Mouse (Mus musculus) cortical plate, adult 2 months (tissue): ENCODE data around the gene Ppox. TPM values are rescaled to one million over a fixed set of nuclear protein-coding genes. Genes with fewer than 3 reads are reported as not detected.
A peak's percentile ranks its signal among the peaks of the same experiment; 100 is the strongest.

Experiments used
- H3K27ac ChIP-seq: fragments of 200-500 bp; 2 replicates; pipeline ENCODE4 v1.5.1; 2012; ENCODE audit warnings: low read length, control low read depth, inconsistent platforms; ENCODE audit not compliant: insufficient read depth
- H3K4me1 ChIP-seq: fragments of 200-500 bp; 2 replicates; pipeline ENCODE4 v1.6.1; 2011; ENCODE audit warnings: low read length; ENCODE audit not compliant: control insufficient read depth, insufficient read depth
- H3K4me3 ChIP-seq: fragments of 200-500 bp; 2 replicates; pipeline ENCODE4 v1.5.1; 2011; ENCODE audit warnings: mild to moderate bottlenecking, low read length, control low read depth; ENCODE audit not compliant: insufficient read depth
- CTCF ChIP-seq: fragments of 200-500 bp; IDR thresholded peaks from 2 replicates; pipeline ENCODE4 v1.5.1; 2011; ENCODE audit warnings: mild to moderate bottlenecking, control low read depth, low read length; ENCODE audit not compliant: insufficient read depth; ENCODE audit errors: extremely low read depth
- POLR2A ChIP-seq: fragments of 200-500 bp; IDR thresholded peaks from 2 replicates; pipeline ENCODE4 v1.6.1; 2011; ENCODE audit warnings: mild to moderate bottlenecking, low read length, control low read depth; ENCODE audit not compliant: insufficient read depth; ENCODE audit errors: extremely low read depth
- polyA plus RNA-seq: library from polyadenylated mRNA; depleted of rRNA; stranded (reverse); fragments of >200 nt; gene quantifications from 2 replicates; pipeline ENCODE4 v1.2.3, GENCODE M21; 2012

Ppox gene
- polyA plus RNA-seq, 1 experiment = 72.1 TPM

DNA sequence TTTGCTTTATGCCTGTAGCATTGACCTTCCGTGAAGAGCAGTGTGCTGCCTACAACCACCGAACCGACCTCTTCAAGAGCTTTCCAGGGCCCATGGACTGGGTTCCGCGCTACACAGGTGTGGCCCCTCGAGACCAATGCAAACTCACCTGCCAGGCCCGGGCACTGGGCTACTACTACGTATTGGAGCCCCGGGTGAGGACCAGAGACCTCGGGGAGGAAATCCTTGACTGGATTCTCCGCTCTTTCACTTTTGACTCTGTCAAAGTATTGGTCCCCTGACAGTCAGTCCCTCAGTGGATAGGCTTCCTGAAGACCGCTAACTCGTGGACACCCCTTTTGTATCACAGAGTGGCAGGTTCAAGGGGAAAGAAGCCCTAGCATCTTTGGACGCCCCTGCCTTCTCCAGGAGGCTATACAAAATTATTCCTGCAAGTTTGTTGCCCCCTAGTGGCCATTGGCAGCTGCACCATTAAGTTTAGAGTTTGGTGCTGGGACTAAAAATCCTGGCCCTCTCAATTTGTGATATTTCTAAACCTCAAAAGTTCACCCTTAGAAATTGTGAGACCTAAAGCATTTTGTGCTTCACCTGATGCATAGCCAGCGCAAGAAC, 23.9 kb downstream of the Ppox start:
- Histone ChIP-seq H3K27ac (no peak overlapping the region), H3K4me3 (no peak overlapping the region), H3K4me1 (peaks cover 1% of the 10 kb centered on the region; the same call in 1 of the 2 replicates)
- TF ChIP-seq CTCF (peak; percentile 71; the same call in 1 of the 2 replicates), POLR2A (no peak)

DNA sequence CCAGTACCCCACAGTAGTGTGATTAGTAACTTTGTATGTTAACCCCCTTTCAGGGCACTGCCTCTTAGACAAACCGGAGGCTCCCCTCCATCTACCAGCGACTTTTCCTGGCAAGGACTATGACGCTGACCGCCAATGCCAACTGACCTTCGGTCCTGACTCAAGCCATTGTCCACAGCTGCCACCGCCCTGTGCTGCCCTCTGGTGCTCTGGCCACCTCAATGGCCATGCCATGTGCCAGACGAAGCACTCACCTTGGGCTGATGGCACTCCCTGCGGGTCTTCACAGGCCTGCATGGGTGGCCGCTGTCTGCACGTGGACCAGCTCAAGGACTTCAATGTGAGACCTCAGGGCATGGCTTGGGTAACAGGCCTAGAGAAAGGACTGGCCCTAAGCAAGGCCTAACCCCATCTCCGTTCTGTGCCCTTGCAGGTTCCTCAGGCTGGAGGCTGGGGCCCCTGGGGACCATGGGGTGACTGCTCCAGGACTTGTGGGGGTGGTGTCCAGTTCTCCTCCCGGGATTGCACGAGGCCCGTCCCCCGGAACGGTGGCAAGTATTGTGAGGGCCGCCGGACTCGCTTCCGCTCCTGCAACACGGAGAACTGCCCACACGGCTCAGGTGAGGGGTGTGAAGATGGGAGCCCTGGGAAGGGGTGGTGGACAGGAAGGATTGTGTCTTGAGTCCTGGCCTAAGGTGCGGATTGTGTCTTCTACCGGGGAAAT, 24.7 kb downstream of the Ppox start:
- no peaks in the 10 kb centered on the region for H3K4me1 ChIP-seq
- H3K27ac ChIP-seq = no peak overlapping the region
- H3K4me3 ChIP-seq = no peak overlapping the region
- TF ChIP-seq POLR2A (no peak), CTCF (no peak)

DNA sequence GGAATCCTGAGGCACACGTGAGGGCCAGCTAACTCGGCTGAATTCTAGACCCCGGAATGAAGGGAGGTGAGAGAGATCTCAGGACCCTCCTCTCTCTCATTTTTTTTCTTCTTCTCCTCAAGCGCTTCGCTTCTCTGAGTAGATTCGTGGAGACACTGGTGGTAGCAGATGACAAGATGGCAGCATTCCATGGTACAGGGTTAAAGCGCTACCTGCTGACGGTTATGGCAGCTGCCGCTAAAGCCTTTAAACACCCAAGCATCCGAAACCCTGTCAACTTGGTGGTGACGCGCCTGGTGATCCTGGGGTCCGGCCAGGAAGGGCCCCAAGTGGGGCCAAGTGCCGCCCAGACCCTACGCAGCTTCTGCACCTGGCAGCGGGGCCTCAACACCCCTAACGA, 28.6 kb downstream of the Ppox start:
- Histone ChIP-seq H3K27ac (0 out of 2 replicates have a peak overlapping the region, but pooled peaks have one; percentile 16), H3K4me1 (no peaks in the 10 kb centered on the region), H3K4me3 (peak overlapping the region; percentile 0; the same call in 1 of the 2 replicates)
- TF ChIP-seq CTCF (no peak), POLR2A (no peak)

DNA sequence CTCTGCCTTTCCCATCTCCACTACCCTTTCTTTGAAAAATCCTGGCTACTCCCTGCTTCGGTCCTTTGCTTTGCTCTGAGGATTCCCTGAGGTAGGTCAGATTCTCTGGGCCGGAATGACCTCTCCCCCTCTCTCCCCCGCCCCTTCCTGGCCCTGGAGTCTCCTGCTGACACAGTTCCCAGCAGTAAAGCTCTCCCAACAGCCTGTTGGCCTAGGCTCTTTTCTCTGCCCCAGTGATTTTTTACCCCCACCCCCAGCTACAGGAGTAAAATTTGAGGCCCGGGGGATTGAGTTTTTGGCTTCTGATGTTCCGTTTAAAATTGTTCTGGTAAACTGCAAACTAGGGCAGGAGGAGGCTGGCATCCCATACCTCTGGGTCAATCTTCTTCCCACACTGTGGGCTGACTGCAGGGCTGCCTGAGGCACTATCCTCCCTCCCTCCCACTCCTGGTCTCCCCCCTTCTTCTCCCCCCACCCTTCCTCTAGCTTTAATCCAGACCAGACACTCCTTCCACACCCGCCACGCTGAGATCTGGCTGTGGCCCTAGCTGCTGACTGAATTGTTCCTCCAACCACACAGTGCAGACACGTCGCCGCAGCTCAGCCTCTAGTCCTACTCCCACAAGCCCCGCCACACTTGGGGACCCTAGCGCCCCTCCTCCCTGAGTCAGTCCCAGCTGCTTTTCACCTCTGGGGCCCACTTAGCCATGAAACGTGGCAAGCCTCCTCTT, 29.2 kb downstream of the Ppox start:
- Histone ChIP-seq H3K4me3 (peak overlapping the region; percentile 0), H3K4me1 (no peaks in the 10 kb centered on the region), H3K27ac (no peak overlapping the region)
- TF ChIP-seq CTCF (no peak), POLR2A (no peak)

DNA sequence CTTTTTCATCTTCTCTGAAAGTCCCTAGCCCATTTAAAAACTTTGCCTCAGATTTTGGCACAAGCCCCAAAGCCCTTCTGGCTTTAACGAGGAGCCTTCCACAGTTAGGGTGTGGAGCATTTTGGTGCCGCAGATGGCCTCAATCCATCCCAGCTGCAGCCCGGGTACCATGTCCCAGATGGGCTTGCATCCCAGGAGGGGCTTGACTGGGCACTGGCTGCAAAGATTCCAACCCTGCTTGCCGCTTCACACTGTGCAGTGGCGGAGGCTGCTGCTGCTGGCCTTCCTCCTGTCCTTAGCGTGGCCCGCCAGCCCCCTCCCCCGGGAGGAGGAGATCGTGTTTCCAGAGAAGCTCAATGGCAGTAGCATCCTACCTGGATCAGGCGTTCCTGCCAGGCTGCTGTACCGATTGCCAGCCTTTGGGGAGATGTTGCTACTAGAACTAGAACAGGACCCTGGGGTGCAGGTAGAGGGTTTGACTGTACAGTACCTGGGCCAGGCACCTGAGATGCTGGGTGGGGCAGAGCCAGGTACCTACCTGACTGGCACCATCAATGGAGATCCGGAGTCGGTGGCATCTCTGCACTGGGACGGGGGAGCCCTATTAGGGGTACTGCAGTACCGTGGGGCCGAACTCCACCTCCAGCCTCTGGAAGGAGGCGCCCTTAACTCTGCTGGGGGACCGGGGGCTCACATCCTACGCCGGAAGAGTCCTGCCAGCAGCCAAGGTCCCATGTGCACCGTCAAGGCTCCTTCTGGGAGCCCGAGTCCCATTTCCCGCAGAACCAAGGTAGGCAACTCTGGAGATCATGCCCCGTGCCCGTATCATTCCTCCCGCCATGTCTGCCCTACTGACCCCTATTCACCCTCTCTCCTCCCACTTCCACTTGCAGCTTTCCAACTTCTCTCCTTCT, 30.0 kb downstream of the Ppox start, which contains the start of gene Ndufs2:
Gene Ndufs2, minus strand, starts transcription at position 709 of the 914 bp plus-strand sequence.
- H3K4me1 ChIP-seq = no peaks in the 10 kb centered on the region; the same call in 1 of the 2 replicates
- H3K4me3 ChIP-seq = peak within 1 kb of the TSS; percentile 0
- peak within 1 kb of the TSS; percentile 37; the same call in 1 of the 2 replicates for H3K27ac ChIP-seq
- no peak for TF ChIP-seq POLR2A
- no peak for TF ChIP-seq CTCF

DNA sequence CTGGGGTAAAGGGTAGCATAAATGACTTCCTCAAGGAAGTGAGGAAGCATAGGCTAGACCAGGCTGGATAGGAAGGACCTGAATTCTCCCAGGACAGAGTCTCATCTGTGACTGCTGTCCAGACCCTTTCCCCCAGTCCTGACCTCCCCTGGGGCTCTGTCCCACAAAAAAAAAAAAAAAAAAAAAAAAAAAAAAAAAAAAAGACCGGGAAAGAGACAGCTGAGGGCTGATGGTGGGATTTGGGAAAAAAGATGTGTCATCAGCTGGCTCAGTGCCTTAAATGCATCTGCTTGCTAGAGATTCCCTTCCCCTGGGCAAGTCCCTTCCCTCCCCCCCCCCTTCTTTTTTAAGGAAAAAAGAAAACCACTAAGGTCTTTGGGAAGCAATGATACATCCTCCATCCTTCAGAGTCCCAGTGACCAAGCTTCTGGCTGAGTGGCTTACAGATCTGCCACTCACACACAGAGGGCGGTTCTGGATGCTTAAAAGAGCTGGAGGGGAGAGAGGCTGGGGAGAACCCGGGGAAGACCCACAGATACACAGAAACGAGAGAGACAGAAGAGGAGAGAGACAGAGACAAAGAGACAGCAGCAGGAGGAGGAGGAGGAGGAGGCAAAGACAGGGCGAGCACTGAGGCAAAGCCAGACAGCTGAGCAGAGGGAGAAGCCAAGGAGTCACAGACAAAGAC, 30.9 kb downstream of the Ppox start, which contains the start of gene Adamts4:
Gene Adamts4, plus strand, starts transcription at position 509 of the 688 bp plus-strand sequence.
- Histone ChIP-seq H3K4me3 (peak within 1 kb of the TSS; percentile 0; the same call in 1 of the 2 replicates), H3K27ac (peak within 1 kb of the TSS; percentile 91; the same call in 1 of the 2 replicates), H3K4me1 (peaks cover under 1% of the 10 kb centered on the region; the same call in 1 of the 2 replicates)
- TF ChIP-seq CTCF (no peak), POLR2A (peak; percentile 41; the same call in 1 of the 2 replicates)

DNA sequence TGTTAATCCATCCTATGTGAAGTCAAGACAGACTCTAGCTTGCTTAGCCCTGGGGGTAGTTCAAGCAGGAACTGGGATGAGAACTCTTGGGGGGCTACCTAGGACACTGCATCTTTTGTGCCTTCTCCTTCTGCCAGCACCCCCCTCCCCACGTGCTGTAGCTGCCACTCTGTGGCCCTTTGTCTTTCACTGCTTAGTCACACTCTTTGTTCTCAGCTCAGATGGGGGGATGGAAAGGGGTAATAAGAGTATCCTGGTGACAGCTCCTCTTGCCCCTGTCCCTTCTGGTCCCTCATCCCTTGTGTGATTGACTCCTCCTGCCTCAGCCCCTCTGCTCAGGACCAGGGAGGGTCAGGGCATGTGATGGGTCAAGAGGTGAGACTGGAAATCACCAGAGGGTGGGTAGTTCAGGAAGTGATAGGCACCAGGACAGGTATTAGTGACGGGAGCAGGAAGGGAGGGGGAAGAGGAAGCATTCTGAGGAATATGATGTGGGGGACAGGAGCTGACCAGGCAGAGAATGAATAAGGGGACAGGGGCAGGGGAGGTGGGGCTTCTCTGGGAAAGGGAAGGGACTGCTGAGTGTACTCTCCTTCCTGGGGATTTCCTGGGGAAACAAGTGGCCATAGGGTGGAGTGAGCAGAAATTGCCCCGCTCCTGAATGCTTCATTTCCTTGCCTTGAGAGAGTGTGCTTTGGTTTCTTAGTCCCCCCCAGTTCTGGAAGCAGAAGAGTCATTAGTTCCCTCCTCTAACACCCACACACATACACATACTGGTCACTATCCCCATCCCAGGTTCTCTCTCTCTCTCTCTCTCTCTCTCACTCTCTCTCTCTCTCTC, 32.4 kb downstream of the Ppox start:
- TF ChIP-seq POLR2A (no peak), CTCF (no peak)
- no peak overlapping the region for H3K4me3 ChIP-seq
- H3K4me1 ChIP-seq = peaks cover 2% of the 10 kb centered on the region; the same call in 1 of the 2 replicates
- peak overlapping the region; percentile 91 for H3K27ac ChIP-seq
